Mouse (Mus musculus) intestine, postnatal 0 days (tissue): ENCODE measurements around the gene Klhl36. TPM values are rescaled to one million over a fixed set of nuclear protein-coding genes. Genes with fewer than 3 reads are reported as not detected.

Experiments
- ATAC-seq: fragments of 200-750 bp; cut with Nextera tagmentation; 2 replicates; pipeline ENCODE4 v1.8.0; 2017; ENCODE audit warnings: mild to moderate bottlenecking, moderate TSS enrichment, moderate library complexity
- H3K27ac ChIP-seq: fragments of 300-500 bp; sonication (generic); 2 replicates; pipeline ENCODE4 v1.5.1; 2014; ENCODE audit warnings: mild to moderate bottlenecking, low read depth, low read length, moderate library complexity
- H3K27me3 ChIP-seq: fragments of 300-500 bp; sonication (generic); replicated peaks from 2 replicates; pipeline ENCODE4 v1.6.1; 2014; ENCODE audit warnings: low read length, mixed read lengths; ENCODE audit not compliant: control insufficient read depth, insufficient read depth
- H3K36me3 ChIP-seq: fragments of 300-500 bp; sonication (generic); 2 replicates; pipeline ENCODE4 v1.6.1; 2014; ENCODE audit warnings: mild to moderate bottlenecking, moderate library complexity; ENCODE audit not compliant: control insufficient read depth, insufficient read depth
- H3K4me1 ChIP-seq: fragments of 300-500 bp; sonication (generic); replicated peaks from 2 replicates; pipeline ENCODE4 v1.6.1; 2014; ENCODE audit warnings: antibody characterized with exemption, low read length, mixed read lengths; ENCODE audit not compliant: control insufficient read depth, insufficient read depth
- H3K4me2 ChIP-seq: fragments of 300-500 bp; sonication (generic); replicated peaks from 2 replicates; pipeline ENCODE4 v1.6.1; 2014; ENCODE audit warnings: low read depth, mild to moderate bottlenecking, moderate library complexity
- H3K4me3 ChIP-seq: fragments of 300-500 bp; sonication (generic); 2 replicates; pipeline ENCODE4 v1.5.1; 2014; ENCODE audit warnings: low read depth, low read length
- H3K9ac ChIP-seq: fragments of 300-500 bp; sonication (generic); 2 replicates; pipeline ENCODE4 v1.6.1; 2014; ENCODE audit warnings: mild to moderate bottlenecking, low read depth, low read length
- H3K9me3 ChIP-seq: fragments of 300-500 bp; sonication (generic); 2 replicates; pipeline ENCODE4 v1.6.1; 2016; ENCODE audit warnings: mixed run types; ENCODE audit not compliant: control insufficient read depth
- CTCF ChIP-seq: sonication (generic); IDR thresholded peaks from 2 replicates; pipeline ENCODE4 v1.5.1; 2016; ENCODE audit warnings: low read depth, mild to moderate bottlenecking, control low read depth, antibody characterized with exemption, moderate library complexity
- WGBS: fragments of 180-500 bp; shearing (Covaris S2); extraction: QIAGEN DNeasy Blood & Tissue Kit; methylation state at CpG from one replicate; pipeline ENCODE4 v1.1.7; 2014; 5-methylcytosine and 5-hydroxymethylcytosine counted together
- polyA plus RNA-seq: library from polyadenylated mRNA; unstranded; fragments of >200 nt; fragmentation: Nextera tagmentation; extraction: Ambion mirVana; gene quantifications from 2 replicates; pipeline ENCODE4 v1.2.1, GENCODE M21; 2015

Gene Klhl36
- polyA plus RNA-seq, 1 experiment from 2014 or later, result 7.4 TPM

- no peaks in the 10 kb centered on the region for H3K36me3 ChIP-seq
- TF ChIP-seq CTCF, result no peak
- H3K4me1 ChIP-seq, result no peaks in the 10 kb centered on the region
- H3K9ac ChIP-seq, result no peak overlapping the region
- H3K9me3 ChIP-seq, result no peaks in the 10 kb centered on the region
- no peak overlapping the region for H3K4me3 ChIP-seq
- ATAC-seq, result no peak
- no peaks in the 10 kb centered on the region for H3K27me3 ChIP-seq
- no peak overlapping the region for H3K27ac ChIP-seq
- WGBS, result 54% methylated on average over 6 of the region's 6 CpGs
- H3K4me2 ChIP-seq, result no peak overlapping the region
Observed at GRCm38 (mm10) chr8:119857767-119858166, 4.3 kb upstream of the Klhl36 start.

GRCm38 (mm10) chr8:119862390-119862734 is 296 bp downstream of the Klhl36 start:
- H3K36me3 ChIP-seq, result no peaks in the 10 kb centered on the region
- TF ChIP-seq CTCF, result no peak
- peak overlapping the region; percentile 68 for H3K27ac ChIP-seq
- peak overlapping the region; percentile 73 for H3K9ac ChIP-seq
- no peaks in the 10 kb centered on the region for H3K4me1 ChIP-seq
- no peak for ATAC-seq
- H3K9me3 ChIP-seq, result no peaks in the 10 kb centered on the region
- peak overlapping the region; percentile 81 for H3K4me3 ChIP-seq
- H3K27me3 ChIP-seq, result no peaks in the 10 kb centered on the region
- 1% methylated on average over 19 of the region's 19 CpGs for WGBS
- peak overlapping the region; percentile 95 for H3K4me2 ChIP-seq

GRCm38 (mm10) chr8:119862749-119863148 is 683 bp downstream of the Klhl36 start:
- H3K9me3 ChIP-seq, result no peaks in the 10 kb centered on the region
- WGBS, result 18% methylated on average over 6 of the region's 6 CpGs
- H3K27me3 ChIP-seq, result no peaks in the 10 kb centered on the region
- no peak for ATAC-seq
- TF ChIP-seq CTCF, result no peak
- H3K27ac ChIP-seq, result no peak overlapping the region
- H3K4me3 ChIP-seq, result peak overlapping the region; percentile 81
- no peaks in the 10 kb centered on the region for H3K4me1 ChIP-seq
- H3K4me2 ChIP-seq, result peak overlapping the region; percentile 95
- peak overlapping the region; percentile 73 for H3K9ac ChIP-seq
- H3K36me3 ChIP-seq, result no peaks in the 10 kb centered on the region

- WGBS, result 79% methylated on average over 20 of the region's 20 CpGs
- no peaks in the 10 kb centered on the region for H3K4me1 ChIP-seq
Observed at GRCm38 (mm10) chr8:119869616-119870015, 7.5 kb downstream of the Klhl36 start.

GRCm38 (mm10) chr8:119873181-119873580 is 11.1 kb downstream of the Klhl36 start:
- Histone ChIP-seq H3K4me1 (no peaks in the 10 kb centered on the region), H3K27ac (no peak overlapping the region), H3K4me3 (no peak overlapping the region), H3K9ac (no peak overlapping the region), H3K27me3 (no peaks in the 10 kb centered on the region), H3K36me3 (peaks cover 53% of the 10 kb centered on the region), H3K4me2 (no peak overlapping the region), H3K9me3 (peaks cover 9% of the 10 kb centered on the region)
- 95% methylated on average over 1 of the region's 1 CpGs for WGBS
- peak; percentile 33; the same call in 1 of the 2 replicates for ATAC-seq
- no peak for TF ChIP-seq CTCF

More at GRCm38 (mm10) chr8:119869616-119870015, 7.5 kb downstream of the Klhl36 start:
- Histone ChIP-seq H3K4me3 (no peak overlapping the region), H3K27ac (no peak overlapping the region), H3K36me3 (peaks cover 36% of the 10 kb centered on the region), H3K27me3 (no peaks in the 10 kb centered on the region), H3K9ac (no peak overlapping the region), H3K9me3 (peaks cover 9% of the 10 kb centered on the region), H3K4me2 (no peak overlapping the region)
- ATAC-seq, result no peak
- TF ChIP-seq CTCF, result no peak

GRCm38 (mm10) chr8:119881301-119881700 is 19.2 kb downstream of the Klhl36 start:
- H3K4me1 ChIP-seq, result no peaks in the 10 kb centered on the region
- no peak for ATAC-seq
- no peak overlapping the region for H3K4me2 ChIP-seq
- H3K27ac ChIP-seq, result no peak overlapping the region
- no peaks in the 10 kb centered on the region for H3K27me3 ChIP-seq
- H3K9ac ChIP-seq, result no peak overlapping the region
- peaks cover 5% of the 10 kb centered on the region for H3K36me3 ChIP-seq
- 75% methylated on average over 6 of the region's 6 CpGs for WGBS
- no peaks in the 10 kb centered on the region for H3K9me3 ChIP-seq
- no peak overlapping the region for H3K4me3 ChIP-seq
- no peak for TF ChIP-seq CTCF

GRCm38 (mm10) chr8:119881917-119882316 is 19.9 kb downstream of the Klhl36 start:
- H3K36me3 ChIP-seq, result peaks cover 3% of the 10 kb centered on the region
- WGBS, result 83% methylated on average over 8 of the region's 8 CpGs
- no peaks in the 10 kb centered on the region for H3K27me3 ChIP-seq
- no peak for ATAC-seq
- no peak overlapping the region for H3K4me2 ChIP-seq
- no peaks in the 10 kb centered on the region for H3K4me1 ChIP-seq
- H3K9me3 ChIP-seq, result no peaks in the 10 kb centered on the region
- no peak overlapping the region for H3K27ac ChIP-seq
- no peak overlapping the region for H3K9ac ChIP-seq
- no peak overlapping the region for H3K4me3 ChIP-seq
- no peak for TF ChIP-seq CTCF
